Mouse (Mus musculus): Measurements from ENCODE around the gene Gm17324.
A peak's percentile ranks its signal among the peaks of the same experiment; 100 is the strongest.
"Not testable (repeated sequence)": the region's sequence is repeated elsewhere in the genome, so short reads cannot be mapped to it uniquely, and the experiment has no call there.

Gene Gm17324

GRCm38 (mm10) chr9:78447973-78448873 is at the start of gene Gm17324, which contains the start of gene Mto1:
TSS of gene Gm17324 (minus strand) at chr9:78448786.
TSS of gene Mto1 (plus strand) at chr9:78448208.
- DNase-seq, result peak; percentile 89

GRCm38 (mm10) chr9:78493171-78493570 is 44.6 kb upstream of the Gm17324 start:
- DNase-seq, result no peak

- DNase-seq, result no peak
These were observed 43.7 kb upstream of the Gm17324 start for GRCm38 (mm10) chr9:78492254-78492653.

GRCm38 (mm10) chr9:78491169-78491568 is 42.6 kb upstream of the Gm17324 start:
- no peak for DNase-seq

- DNase-seq, result peak; percentile 56
These were observed 40.4 kb upstream of the Gm17324 start, which contains the start of gene Eef1a1 for GRCm38 (mm10) chr9:78488890-78489420. TSS of gene Eef1a1 (minus strand) at chr9:78489151.

- DNase-seq, result not testable (repeated sequence)
These were observed 39.4 kb upstream of the Gm17324 start for GRCm38 (mm10) chr9:78488021-78488420.

GRCm38 (mm10) chr9:78484660-78485059 is 36.1 kb upstream of the Gm17324 start:
- no peak for DNase-seq

GRCm38 (mm10) chr9:78482386-78482785 is 33.8 kb upstream of the Gm17324 start:
- peak; percentile 38 for DNase-seq

- DNase-seq, result peak; percentile 99
These were observed 33.1 kb upstream of the Gm17324 start for GRCm38 (mm10) chr9:78481423-78482331.

GRCm38 (mm10) chr9:78480706-78481358 is 32.2 kb upstream of the Gm17324 start:
- DNase-seq, result peak; percentile 80

GRCm38 (mm10) chr9:78480227-78480626 is 31.6 kb upstream of the Gm17324 start:
- DNase-seq, result not testable (repeated sequence)

- not testable (repeated sequence) for DNase-seq
These were observed 30.7 kb upstream of the Gm17324 start for GRCm38 (mm10) chr9:78479308-78479707.

- DNase-seq, result not testable (repeated sequence)
These were observed 29.5 kb upstream of the Gm17324 start for GRCm38 (mm10) chr9:78478009-78478605.

GRCm38 (mm10) chr9:78477021-78477551 is 28.5 kb upstream of the Gm17324 start:
- DNase-seq, result no peak

- DNase-seq, result no peak
These were observed 28.0 kb upstream of the Gm17324 start for GRCm38 (mm10) chr9:78476531-78477020.

GRCm38 (mm10) chr9:78475873-78476272 is 27.3 kb upstream of the Gm17324 start:
- no peak for DNase-seq

- DNase-seq, result no peak
These were observed 26.8 kb upstream of the Gm17324 start for GRCm38 (mm10) chr9:78475383-78475780.

- no peak for DNase-seq
These were observed 26.3 kb upstream of the Gm17324 start for GRCm38 (mm10) chr9:78474771-78475382.

- no peak for DNase-seq
These were observed 25.7 kb upstream of the Gm17324 start for GRCm38 (mm10) chr9:78474270-78474669.

GRCm38 (mm10) chr9:78473588-78473987 is 25.0 kb upstream of the Gm17324 start:
- DNase-seq, result no peak

GRCm38 (mm10) chr9:78465725-78466124 is 17.1 kb upstream of the Gm17324 start:
- DNase-seq, result no peak
